Mouse (Mus musculus): ENCODE measurements at regions not wholly inside any gene's neighbourhood (a gene's known extent, or its start where the extent isn't known, plus 50 kb on each side); places are given as distances from the start of the nearest gene placed in this dataset.
A peak's percentile ranks its signal among the peaks of the same experiment; 100 is the strongest.
"Not testable (repeated sequence)": the region's sequence is repeated elsewhere in the genome, so short reads cannot be mapped to it uniquely, and the experiment has no call there.

DNA sequence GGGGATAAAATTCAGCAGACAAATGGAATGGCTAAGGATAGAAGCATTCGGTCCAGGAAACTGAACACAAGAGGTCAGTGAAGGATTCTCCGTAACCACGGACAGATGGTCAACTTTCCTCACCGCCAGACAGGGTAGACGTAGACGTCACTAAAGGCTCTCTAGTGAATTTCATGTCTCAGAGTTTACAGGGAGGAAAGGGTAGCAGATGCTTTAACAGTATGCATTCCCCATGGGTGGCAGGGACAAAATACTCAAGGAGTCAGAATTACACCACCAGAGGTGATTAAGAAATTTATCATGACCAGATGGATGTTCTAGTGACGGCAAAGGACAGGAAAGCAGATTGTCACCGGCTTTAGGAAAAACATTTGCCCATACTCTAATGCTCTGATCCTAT lies 331.2 kb downstream of the Sh2d4b start:
- peak; percentile 4 to 8 for DNase-seq

DNA sequence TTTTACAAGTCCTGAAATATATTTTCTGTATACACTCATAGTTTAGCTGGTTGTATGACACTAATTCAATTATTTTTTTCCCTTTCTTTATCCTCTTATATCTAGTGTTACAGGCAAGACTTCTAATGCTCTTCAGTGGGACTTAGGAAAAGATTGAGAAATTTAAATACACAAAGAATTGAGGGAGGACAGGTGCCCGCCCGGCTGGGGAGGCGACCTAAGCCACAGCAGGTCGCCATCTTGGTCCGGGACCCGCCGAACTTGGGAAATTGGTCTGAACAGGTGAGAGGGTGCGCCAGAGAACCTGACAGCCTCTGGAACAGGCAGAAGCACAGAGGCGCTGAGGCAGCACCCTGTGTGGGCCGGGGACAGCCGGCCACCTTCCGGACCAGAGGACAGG lies 346.6 kb downstream of the Sh2d4b start:
- not testable (repeated sequence) for DNase-seq

DNA sequence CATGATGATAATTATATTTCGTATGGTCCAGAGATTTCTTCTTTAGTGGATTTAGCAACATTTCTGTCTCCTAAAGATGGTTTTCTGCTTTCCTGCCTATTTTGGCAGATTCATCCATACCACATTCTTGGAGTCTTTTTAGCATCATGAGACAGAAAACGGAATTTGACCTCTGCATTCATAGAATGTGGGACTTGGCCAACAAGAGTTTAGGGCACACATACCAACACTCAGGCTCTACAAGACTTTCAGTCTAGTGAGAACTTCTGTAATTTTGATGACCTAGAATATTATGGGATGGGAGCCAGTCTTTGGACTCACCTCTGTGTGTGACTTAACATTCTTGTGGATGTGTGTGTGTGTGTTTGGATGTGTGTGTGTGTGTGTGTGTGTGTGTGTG lies 360.0 kb downstream of the Sh2d4b start:
- no peak for DNase-seq

DNA sequence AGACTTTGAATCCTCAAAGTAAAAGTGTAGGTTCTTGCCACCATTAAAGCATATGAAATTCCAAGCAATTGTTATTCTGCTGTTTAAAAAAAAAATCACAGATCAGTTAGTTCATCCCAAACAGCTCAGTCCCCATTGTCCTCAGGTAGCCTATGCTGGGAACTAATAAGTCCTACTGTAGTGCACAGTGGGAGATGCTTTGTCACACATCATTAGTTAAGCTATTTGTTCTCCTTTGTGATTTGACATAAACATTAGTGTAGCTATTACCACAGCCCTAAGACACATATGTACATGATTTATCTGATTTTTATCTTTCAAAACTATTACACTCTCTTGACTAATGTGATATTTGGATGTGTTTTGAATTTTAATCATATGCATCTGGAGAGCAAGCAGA lies 378.4 kb downstream of the Sh2d4b start:
- DNase-seq: no peak
